In genomic region chr15:30172391-30173281, GRCm38 (mm10) we compare ENCODE assay signal across 9 mouse cellular contexts. TPM values are rescaled to one million over a fixed set of nuclear protein-coding genes. Genes with fewer than 3 reads are reported as not detected.
DNase-seq lines count a peak whose midpoint lies in the region; ATAC-seq and TF ChIP-seq lines count a peak whose summit lies in the region.
"Had no signal": no experiment of that assay in that cellular context is flagged by ENCODE, and none has a peak within 500 bp of the region (broad histone marks: within the 10 kb centered on the region; RNA-seq: fewer than 3 reads in every experiment).

Gene Ctnnd2 (plus strand): TSS chr15:30172593.

- peak within 1 kb of the TSS; percentile 68 for H3K4me2 ChIP-seq in forebrain, embryonic 14.5 days (ENCODE audit: low read length)
- H3K4me2 ChIP-seq in hindbrain, postnatal 0 days (ENCODE audit: low read depth, low read length): peak within 1 kb of the TSS; percentile 71

- no peaks in the 10 kb centered on the region for H3K27me3 ChIP-seq in forebrain, embryonic 14.5 days (replicated peaks; ENCODE audit: control insufficient read depth, insufficient read depth, low read length)
- no peaks in the 10 kb centered on the region for H3K27me3 ChIP-seq in hindbrain, postnatal 0 days (ENCODE audit: insufficient read depth, low read length)

- TF ChIP-seq CTCF in hindbrain, postnatal 0 days (IDR thresholded peaks at IDR 0.05; ENCODE audit: low read depth): 0 out of 2 replicates have a peak, but pooled peaks have one; percentile 12

- peaks cover 17% of the 10 kb centered on the region for H3K4me1 ChIP-seq in forebrain, embryonic 14.5 days (ENCODE audit: control insufficient read depth, insufficient read depth, low read length)
- no peaks in the 10 kb centered on the region for H3K4me1 ChIP-seq in hindbrain, postnatal 0 days (ENCODE audit: insufficient read depth, low read length)

- WGBS in forebrain, embryonic 14.5 days: under 1% methylated on average over 77 of the region's 136 CpGs
- WGBS in hindbrain, postnatal 0 days: under 1% methylated on average over 93 of the region's 136 CpGs

- peak within 1 kb of the TSS; percentile 77 for H3K4me3 ChIP-seq in forebrain, embryonic 14.5 days (ENCODE audit: low read depth, low read length)
- H3K4me3 ChIP-seq in hindbrain, postnatal 0 days (ENCODE audit: low read length): peak within 1 kb of the TSS; percentile 76
- H3K4me3 ChIP-seq: erythroblast, embryonic 14.5 days had no signal

- no peaks in the 10 kb centered on the region for H3K36me3 ChIP-seq in forebrain, embryonic 14.5 days (ENCODE audit: control insufficient read depth, insufficient read depth, low read length)
- no peaks in the 10 kb centered on the region for H3K36me3 ChIP-seq in hindbrain, postnatal 0 days (ENCODE audit: insufficient read depth, low read length)

- H3K9ac ChIP-seq in forebrain, embryonic 14.5 days (ENCODE audit: low read length): peak within 1 kb of the TSS; percentile 92
- peak within 1 kb of the TSS; percentile 74 for H3K9ac ChIP-seq in hindbrain, postnatal 0 days (replicated peaks; ENCODE audit: low read length)

- DNase-seq in R1 (ENCODE audit: low read depth, low spot score): peak; percentile 79
- peak; percentile 88 for DNase-seq in cerebellum, adult 11 months
- DNase-seq in forebrain, embryonic 14.5 days (ENCODE audit: low spot score): peak; percentile 92
- DNase-seq in hindbrain, postnatal 0 days (ENCODE audit: low spot score): peak; percentile 95
- peak; percentile 73 to 82 for DNase-seq in left cerebral cortex, adult 8-10 months (ENCODE audit: low spot score in 2 of 2)
- DNase-seq in lung, postnatal 25 days (ENCODE audit: low spot score): peak; percentile 18
- DNase-seq in right cerebral cortex, postnatal 25 days: peak; percentile 89
- DNase-seq in B cell, adult 2 months: no peak

- no peaks in the 10 kb centered on the region for H3K9me3 ChIP-seq in forebrain, embryonic 14.5 days (replicated peaks; ENCODE audit: control insufficient read depth, low read length)
- H3K9me3 ChIP-seq in hindbrain, postnatal 0 days (ENCODE audit: low read length): no peaks in the 10 kb centered on the region

- peak within 1 kb of the TSS; percentile 99 for H3K27ac ChIP-seq in forebrain, embryonic 14.5 days (ENCODE audit: low read depth, low read length)
- H3K27ac ChIP-seq in hindbrain, postnatal 0 days: peak within 1 kb of the TSS; percentile 98

- ATAC-seq in forebrain, embryonic 14.5 days: peak; percentile 88
- peak; percentile 92 for ATAC-seq in hindbrain, postnatal 0 days

RNA-seq across cellular contexts. Expression of gene Ctnnd2, which starts in this region (rescaled TPM):
- polyA plus RNA-seq in forebrain, embryonic 14.5 days (2014; fragmentation: Nextera tagmentation; extraction: Ambion mirVana): 45.1 and 59.1 TPM in 2 replicates
- 157 and 179 TPM in 2 replicates for total RNA-seq in hindbrain, postnatal 0 days (2014; rRNA removed)
- 67.2 and 76.4 TPM in 2 replicates for polyA plus RNA-seq in hindbrain, postnatal 0 days (2015; fragmentation: Nextera tagmentation; extraction: Ambion mirVana)
- total RNA-seq in left cerebral cortex, adult 8-10 months (2022): 100 to 1,000 TPM; 232 to 241 (median 238) TPM
- polyA plus RNA-seq: erythroblast, embryonic 14.5 days had no signal

Comparison
In these comparisons a context has a peak if more than half of its experiments do, and no peak if none do; other contexts are left out.
1. DNase-seq: peak in R1 (single experiment), cerebellum, adult 11 months (single experiment), forebrain, embryonic 14.5 days (single experiment), hindbrain, postnatal 0 days (single experiment), left cerebral cortex, adult 8-10 months (2 of 2), lung, postnatal 25 days (single experiment) and right cerebral cortex, postnatal 25 days (single experiment); none in B cell, adult 2 months (0 of 2).